Mouse (Mus musculus): Measurements from ENCODE around the gene Epyc. TPM values are rescaled to one million over a fixed set of nuclear protein-coding genes. Genes with fewer than 3 reads are reported as not detected.
"Not testable (repeated sequence)": the region's sequence is repeated elsewhere in the genome, so short reads cannot be mapped to it uniquely, and the experiment has no call there.

The Epyc gene
- polyA plus RNA-seq, 1 experiment from 2014 or later = 0.78 TPM

DNA sequence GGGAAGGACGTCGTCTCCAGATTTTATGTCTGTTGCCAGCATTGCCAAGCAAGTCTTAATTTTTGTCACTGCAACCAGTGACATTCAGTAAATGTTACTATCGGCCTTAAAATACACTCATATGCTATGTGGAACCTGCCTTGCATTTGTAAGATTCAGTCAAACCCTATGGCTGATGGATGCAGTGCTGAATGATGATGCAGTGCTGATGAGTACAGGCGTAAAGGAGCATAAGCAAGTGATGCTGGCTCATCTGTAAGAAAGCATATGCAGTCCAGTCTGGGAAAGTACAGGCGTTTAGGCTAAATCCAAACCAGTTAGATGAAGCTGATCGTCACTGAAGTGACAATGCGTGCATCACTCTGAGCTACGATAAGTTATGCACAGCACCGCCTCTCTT is 78.8 kb downstream of the Epyc start:
- 92% methylated on average over 9 of the region's 9 CpGs for WGBS
- no peaks in the 10 kb centered on the region for H3K36me3 ChIP-seq (ENCODE audit: control insufficient read depth, insufficient read depth, low read length)
- ATAC-seq (ENCODE audit: low read depth) = no peak
- H3K4me1 ChIP-seq (replicated peaks; ENCODE audit: control insufficient read depth, insufficient read depth, low read length) = no peaks in the 10 kb centered on the region
- no peak overlapping the region for H3K9ac ChIP-seq (ENCODE audit: low read length)
- H3K27me3 ChIP-seq (ENCODE audit: control insufficient read depth, insufficient read depth, low read depth, low read length) = no peaks in the 10 kb centered on the region
- H3K4me2 ChIP-seq (ENCODE audit: low read depth, low read length) = no peak overlapping the region
- H3K4me3 ChIP-seq (ENCODE audit: low read length) = no peak overlapping the region
- no peak overlapping the region for H3K27ac ChIP-seq (ENCODE audit: low read length)
- H3K9me3 ChIP-seq (ENCODE audit: control insufficient read depth, low read length) = no peaks in the 10 kb centered on the region

DNA sequence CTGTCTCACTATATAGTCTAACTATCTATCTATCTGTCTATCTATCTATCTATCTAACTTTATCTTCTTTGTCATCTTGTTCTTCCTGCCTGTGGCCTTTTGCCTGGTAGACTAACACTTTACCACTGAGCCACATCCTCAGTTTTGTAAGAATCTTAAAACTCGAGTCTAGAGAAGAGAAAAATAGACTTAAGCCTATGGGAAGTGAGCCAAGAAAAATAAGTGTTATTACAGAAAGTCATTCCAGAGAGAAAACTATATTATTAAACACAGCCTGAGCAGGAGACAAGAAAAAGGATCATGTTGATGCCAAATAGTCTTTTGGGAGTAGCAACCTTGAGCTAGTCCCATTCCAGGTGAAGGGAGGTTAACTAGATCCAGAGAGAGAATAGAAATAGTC is 82.1 kb downstream of the Epyc start:
- H3K4me3 ChIP-seq (ENCODE audit: low read length) = no peak overlapping the region
- H3K4me1 ChIP-seq (replicated peaks; ENCODE audit: control insufficient read depth, insufficient read depth, low read length) = no peaks in the 10 kb centered on the region
- no peak overlapping the region for H3K27ac ChIP-seq (ENCODE audit: low read length)
- no peak overlapping the region for H3K9ac ChIP-seq (ENCODE audit: low read length)
- H3K9me3 ChIP-seq (ENCODE audit: control insufficient read depth, low read length) = no peaks in the 10 kb centered on the region
- no peak for ATAC-seq (ENCODE audit: low read depth)
- H3K27me3 ChIP-seq (ENCODE audit: control insufficient read depth, insufficient read depth, low read depth, low read length) = no peaks in the 10 kb centered on the region
- no peaks in the 10 kb centered on the region for H3K36me3 ChIP-seq (ENCODE audit: control insufficient read depth, insufficient read depth, low read length)
- WGBS = 12% methylated on average over 1 of the region's 1 CpGs
- no peak overlapping the region for H3K4me2 ChIP-seq (ENCODE audit: low read depth, low read length)

DNA sequence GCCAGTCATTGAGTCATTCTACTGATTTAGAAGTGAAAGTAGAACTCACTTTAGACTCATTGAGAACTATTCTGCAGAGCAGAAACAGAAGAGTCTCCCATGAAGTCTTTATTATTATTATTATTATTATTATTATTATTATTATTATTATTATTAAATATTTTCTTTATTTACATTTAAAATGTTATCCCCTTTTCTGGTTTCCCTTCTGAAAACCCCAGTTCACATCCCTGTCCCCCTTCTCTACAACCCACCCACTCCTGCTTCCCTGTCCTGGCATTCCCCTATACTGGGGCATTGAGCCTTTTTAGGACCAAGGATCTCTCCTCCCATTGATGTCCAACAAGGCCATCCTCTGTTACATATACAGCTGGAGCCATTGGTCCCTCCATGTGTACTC is 82.8 kb downstream of the Epyc start, which contains the start of gene C030005K15Rik:
C030005K15Rik (minus strand) TSS at position 101 of the 400 bp plus-strand sequence.
- H3K27me3 ChIP-seq (ENCODE audit: control insufficient read depth, insufficient read depth, low read depth, low read length); H3K27ac ChIP-seq (ENCODE audit: low read length); H3K9ac ChIP-seq (ENCODE audit: low read length); H3K4me1 ChIP-seq (replicated peaks; ENCODE audit: control insufficient read depth, insufficient read depth, low read length); H3K36me3 ChIP-seq (ENCODE audit: control insufficient read depth, insufficient read depth, low read length); H3K4me3 ChIP-seq (ENCODE audit: low read length); ATAC-seq (ENCODE audit: low read depth); H3K4me2 ChIP-seq (ENCODE audit: low read depth, low read length); H3K9me3 ChIP-seq (ENCODE audit: control insufficient read depth, low read length): not testable (repeated sequence)

Other genes starting within 250 kb of the Epyc start
- gene Dcn, start 164.5 kb upstream of the Epyc start, polyA plus RNA-seq (2015; fragmentation: Nextera tagmentation; extraction: Ambion mirVana) = 179 and 191 TPM in 2 replicates
- 46.4 and 58.2 TPM in 2 replicates for gene Lum, start 78.9 kb upstream of the Epyc start, polyA plus RNA-seq (2015; fragmentation: Nextera tagmentation; extraction: Ambion mirVana)
- gene Kera, start 37.2 kb upstream of the Epyc start, polyA plus RNA-seq (2015; fragmentation: Nextera tagmentation; extraction: Ambion mirVana) = 0.28 and 0.30 TPM in 2 replicates
- not detected in 2 replicates for gene Ccer1, start 49.0 kb downstream of the Epyc start, polyA plus RNA-seq (2015; fragmentation: Nextera tagmentation; extraction: Ambion mirVana)
- not detected in 2 replicates for gene C030005K15Rik, start 82.7 kb downstream of the Epyc start, polyA plus RNA-seq (2015; fragmentation: Nextera tagmentation; extraction: Ambion mirVana)

All from lung, embryonic 16.5 days (tissue).